Mouse (Mus musculus): Measurements from ENCODE around the gene Mpzl3. TPM values are rescaled to one million over a fixed set of nuclear protein-coding genes. Genes with fewer than 3 reads are reported as not detected.

Gene Mpzl3
- polyA plus RNA-seq, 1 experiment from 2014 or later: 1.9 TPM

GRCm38 (mm10) chr9:45049731-45050130 is 5.3 kb upstream of the Mpzl3 start:
- 83% methylated on average over 1 of the region's 1 CpGs for WGBS
- peaks cover 5% of the 10 kb centered on the region; the same call in 1 of the 2 replicates for H3K27me3 ChIP-seq (replicated peaks)
- H3K4me2 ChIP-seq (replicated peaks): no peak overlapping the region

DNA sequence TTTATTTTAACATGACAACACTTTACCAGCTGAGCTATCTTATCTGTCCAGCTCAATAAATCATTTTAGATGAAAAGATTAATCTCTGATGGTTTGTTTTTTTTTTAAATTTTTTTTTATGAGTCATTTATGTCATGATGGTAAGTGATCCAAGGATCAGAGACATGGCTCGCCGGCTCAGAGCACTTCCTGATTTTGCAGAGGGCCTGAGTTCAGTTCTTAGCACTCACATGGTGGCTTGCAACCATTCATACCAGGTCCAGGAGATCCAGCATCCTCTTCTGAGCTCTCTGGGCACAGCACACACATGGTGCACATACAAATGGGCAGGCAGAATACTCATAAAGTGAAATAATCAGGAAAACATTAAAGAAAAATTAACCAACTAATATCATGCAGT is 4.7 kb upstream of the Mpzl3 start:
- Histone ChIP-seq H3K27ac (no peak overlapping the region), H3K4me1 (0 out of 2 replicates have a peak, but pooled peaks cover 3% of the 10 kb centered on the region), H3K9me3 (no peaks in the 10 kb centered on the region), H3K4me2 (replicated peaks) (no peak overlapping the region), H3K9ac (no peak overlapping the region), H3K36me3 (no peaks in the 10 kb centered on the region), H3K27me3 (replicated peaks) (0 out of 2 replicates have a peak, but pooled peaks cover 5% of the 10 kb centered on the region), H3K4me3 (no peak overlapping the region)
- WGBS: 89% methylated on average over 2 of the region's 2 CpGs
- no peak for ATAC-seq (ENCODE audit: low FRiP score, low read depth)

More at GRCm38 (mm10) chr9:45049731-45050130, 5.3 kb upstream of the Mpzl3 start:
- no peak for ATAC-seq (ENCODE audit: low FRiP score, low read depth)
- Histone ChIP-seq H3K9me3 (no peaks in the 10 kb centered on the region), H3K36me3 (no peaks in the 10 kb centered on the region), H3K4me3 (no peak overlapping the region), H3K4me1 (0 out of 2 replicates have a peak, but pooled peaks cover 3% of the 10 kb centered on the region), H3K9ac (no peak overlapping the region), H3K27ac (no peak overlapping the region)

DNA sequence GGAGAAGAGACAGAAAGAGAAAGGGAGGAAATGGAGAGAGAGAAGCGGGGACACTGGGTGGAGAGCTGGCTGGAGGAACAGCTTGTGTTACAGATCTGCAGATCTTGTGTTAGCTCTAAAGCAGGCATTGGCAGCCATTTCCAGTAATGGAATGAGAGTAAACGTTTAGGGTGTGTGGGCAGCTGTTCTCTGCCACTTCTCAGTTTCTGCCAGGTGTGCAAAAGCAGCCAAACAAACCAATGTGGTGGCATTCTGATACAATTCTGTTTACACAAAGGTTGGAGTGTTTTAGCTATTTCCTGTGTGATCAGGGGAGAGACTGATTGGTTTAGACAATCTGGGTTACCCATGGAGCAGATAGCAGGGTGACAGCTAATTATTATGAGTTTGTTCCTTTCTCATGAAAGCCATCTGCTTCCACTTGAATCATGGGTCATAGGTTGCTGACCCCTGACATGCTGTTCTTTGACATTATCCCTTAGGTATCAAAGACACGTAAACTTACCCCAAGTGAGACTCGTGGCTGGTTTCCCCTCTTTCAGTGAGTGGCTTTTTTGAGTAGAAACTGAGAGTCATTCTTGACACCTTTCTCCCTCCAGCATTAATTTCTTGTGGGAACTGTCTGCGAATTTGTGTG is 3.4 kb downstream of the Mpzl3 start:
- Histone ChIP-seq H3K36me3 (no peaks in the 10 kb centered on the region), H3K9ac (no peak overlapping the region), H3K27ac (no peak overlapping the region), H3K4me1 (0 out of 2 replicates have a peak, but pooled peaks cover 3% of the 10 kb centered on the region), H3K4me2 (replicated peaks) (no peak overlapping the region), H3K9me3 (no peaks in the 10 kb centered on the region), H3K27me3 (replicated peaks) (0 out of 2 replicates have a peak, but pooled peaks cover 3% of the 10 kb centered on the region), H3K4me3 (no peak overlapping the region)
- 57% methylated on average over 5 of the region's 5 CpGs for WGBS
- no peak for ATAC-seq (ENCODE audit: low FRiP score, low read depth)

- Histone ChIP-seq H3K4me2 (replicated peaks) (no peak overlapping the region), H3K9me3 (no peaks in the 10 kb centered on the region), H3K9ac (no peak overlapping the region), H3K27me3 (replicated peaks) (0 out of 2 replicates have a peak, but pooled peaks cover 3% of the 10 kb centered on the region), H3K27ac (no peak overlapping the region), H3K36me3 (no peaks in the 10 kb centered on the region), H3K4me1 (no peaks in the 10 kb centered on the region), H3K4me3 (no peak overlapping the region)
- 42% methylated on average over 7 of the region's 7 CpGs for WGBS
- no peak for ATAC-seq (ENCODE audit: low FRiP score, low read depth)
Measured at GRCm38 (mm10) chr9:45060151-45060550, 5.2 kb downstream of the Mpzl3 start.

DNA sequence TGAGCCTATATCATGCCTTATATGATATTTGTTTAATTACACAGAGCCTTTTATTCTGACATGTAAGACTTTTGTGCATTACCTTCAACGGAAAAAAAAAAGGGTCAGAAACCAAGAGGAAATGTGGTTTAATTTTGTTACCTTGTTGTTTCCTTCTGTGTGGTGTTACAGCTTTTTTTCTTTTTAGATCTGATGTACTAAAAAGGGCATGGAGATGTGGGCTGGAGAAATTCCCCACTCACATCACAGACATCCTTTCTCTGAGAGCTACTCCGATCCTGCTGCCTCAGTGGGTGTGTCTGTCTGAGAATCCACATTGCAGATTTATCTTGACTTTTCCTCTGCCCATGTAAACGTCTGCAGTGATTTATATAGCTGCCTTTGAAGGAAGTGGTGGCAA is 7.7 kb downstream of the Mpzl3 start:
- Histone ChIP-seq H3K4me2 (replicated peaks) (no peak overlapping the region), H3K27ac (no peak overlapping the region), H3K27me3 (replicated peaks) (0 out of 2 replicates have a peak, but pooled peaks cover 3% of the 10 kb centered on the region), H3K4me3 (no peak overlapping the region), H3K4me1 (no peaks in the 10 kb centered on the region), H3K36me3 (no peaks in the 10 kb centered on the region), H3K9ac (no peak overlapping the region), H3K9me3 (no peaks in the 10 kb centered on the region)
- WGBS: 68% methylated on average over 3 of the region's 3 CpGs
- no peak for ATAC-seq (ENCODE audit: low FRiP score, low read depth)

DNA sequence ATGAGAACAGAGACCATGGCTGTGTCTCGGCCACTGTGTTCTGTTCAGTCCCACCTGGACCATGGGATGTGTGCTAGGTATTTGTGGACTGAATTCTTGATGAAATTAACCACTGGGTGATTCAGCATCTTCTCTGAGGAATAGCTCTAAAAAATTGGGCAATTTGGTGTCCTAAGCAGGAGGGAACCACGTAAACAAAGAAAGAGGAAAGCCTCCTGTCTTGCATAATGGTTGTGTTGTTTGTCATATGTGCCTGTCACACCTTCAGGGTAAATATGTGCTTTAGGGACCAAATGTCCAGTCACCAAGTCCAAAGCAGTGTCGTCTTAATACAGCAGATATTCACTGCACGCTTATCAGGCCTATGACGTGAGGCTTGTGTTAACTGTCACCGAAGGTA is 9.4 kb downstream of the Mpzl3 start:
- Histone ChIP-seq H3K36me3 (no peaks in the 10 kb centered on the region), H3K4me3 (no peak overlapping the region), H3K27ac (no peak overlapping the region), H3K27me3 (replicated peaks) (0 out of 2 replicates have a peak, but pooled peaks cover 3% of the 10 kb centered on the region), H3K9me3 (no peaks in the 10 kb centered on the region), H3K9ac (no peak overlapping the region), H3K4me2 (replicated peaks) (no peak overlapping the region), H3K4me1 (no peaks in the 10 kb centered on the region)
- WGBS: 89% methylated on average over 6 of the region's 6 CpGs
- ATAC-seq (ENCODE audit: low FRiP score, low read depth): no peak

- Histone ChIP-seq H3K9me3 (no peaks in the 10 kb centered on the region), H3K27ac (no peak overlapping the region), H3K36me3 (no peaks in the 10 kb centered on the region), H3K4me1 (no peaks in the 10 kb centered on the region), H3K4me2 (replicated peaks) (no peak overlapping the region), H3K27me3 (replicated peaks) (no peaks in the 10 kb centered on the region), H3K4me3 (no peak overlapping the region), H3K9ac (no peak overlapping the region)
- 84% methylated on average over 4 of the region's 4 CpGs for WGBS
- ATAC-seq (ENCODE audit: low FRiP score, low read depth): no peak
Measured at GRCm38 (mm10) chr9:45066735-45067134, 11.7 kb downstream of the Mpzl3 start.

GRCm38 (mm10) chr9:45071800-45072199 is 16.8 kb downstream of the Mpzl3 start:
- H3K27me3 ChIP-seq (replicated peaks): no peaks in the 10 kb centered on the region
- 62% methylated on average over 3 of the region's 3 CpGs for WGBS
- H3K9me3 ChIP-seq: no peaks in the 10 kb centered on the region
- H3K4me1 ChIP-seq: no peaks in the 10 kb centered on the region
- no peak overlapping the region for H3K4me2 ChIP-seq (replicated peaks)
- H3K4me3 ChIP-seq: no peak overlapping the region
- H3K9ac ChIP-seq: no peak overlapping the region
- H3K27ac ChIP-seq: no peak overlapping the region
- H3K36me3 ChIP-seq: no peaks in the 10 kb centered on the region
- no peak for ATAC-seq (ENCODE audit: low FRiP score, low read depth)

- WGBS: 75% methylated on average over 3 of the region's 3 CpGs
- ATAC-seq (ENCODE audit: low FRiP score, low read depth): no peak
- Histone ChIP-seq H3K9ac (no peak overlapping the region), H3K9me3 (no peaks in the 10 kb centered on the region), H3K36me3 (no peaks in the 10 kb centered on the region), H3K4me2 (replicated peaks) (no peak overlapping the region), H3K4me3 (no peak overlapping the region), H3K27me3 (replicated peaks) (no peaks in the 10 kb centered on the region), H3K27ac (no peak overlapping the region), H3K4me1 (no peaks in the 10 kb centered on the region)
Measured at GRCm38 (mm10) chr9:45077859-45078258, 22.9 kb downstream of the Mpzl3 start.

DNA sequence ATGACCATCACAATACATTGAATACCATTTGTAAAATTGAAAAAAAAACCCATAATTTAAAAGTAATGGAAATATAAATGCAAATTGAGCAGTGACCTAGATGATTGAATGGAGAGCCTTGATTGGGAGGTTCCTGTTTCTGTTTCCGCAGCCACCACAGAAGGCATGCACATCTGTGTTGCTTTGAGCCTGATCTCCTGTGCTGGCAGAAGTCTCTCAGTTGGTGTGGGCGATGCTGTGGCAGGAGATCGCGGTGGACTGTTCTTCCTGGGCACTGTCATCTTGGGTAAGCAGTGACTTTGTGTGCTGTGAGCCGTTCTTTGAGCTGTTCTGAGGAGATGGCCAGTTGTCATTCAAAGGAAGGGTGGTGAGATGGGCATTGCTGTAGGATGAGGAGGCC is 24.0 kb downstream of the Mpzl3 start, which contains the start of gene Jaml:
Gene Jaml, plus strand, starts transcription at position 173 of the 400 bp plus-strand sequence.
- Histone ChIP-seq H3K9ac (no peak within 1 kb of the TSS), H3K4me1 (no peaks in the 10 kb centered on the region), H3K4me2 (replicated peaks) (no peak within 1 kb of the TSS), H3K36me3 (no peaks in the 10 kb centered on the region), H3K9me3 (no peaks in the 10 kb centered on the region), H3K27me3 (replicated peaks) (no peaks in the 10 kb centered on the region), H3K27ac (no peak within 1 kb of the TSS), H3K4me3 (no peak within 1 kb of the TSS)
- 86% methylated on average over 5 of the region's 5 CpGs for WGBS
- ATAC-seq (ENCODE audit: low FRiP score, low read depth): no peak

DNA sequence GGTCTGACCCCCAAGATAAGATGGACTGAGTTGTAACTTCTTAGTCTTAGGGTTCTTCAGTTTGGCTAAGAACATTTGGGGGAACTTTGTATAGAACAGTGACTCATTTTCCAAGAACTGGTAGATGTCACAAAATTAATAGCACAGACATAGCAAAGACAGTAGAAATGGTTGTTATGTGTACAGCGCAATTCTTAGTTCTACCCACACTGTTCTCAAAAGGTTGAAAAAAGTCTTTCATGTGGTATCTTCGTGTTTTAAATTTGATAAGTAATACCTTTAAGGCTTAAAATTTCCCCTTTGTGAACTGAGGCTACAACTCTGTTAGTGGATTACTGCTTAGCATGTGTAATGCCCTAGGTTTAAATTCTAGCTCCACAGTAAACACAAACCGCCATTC is 28.1 kb downstream of the Mpzl3 start:
- WGBS: 91% methylated on average over 3 of the region's 3 CpGs
- no peaks in the 10 kb centered on the region for H3K36me3 ChIP-seq
- no peak overlapping the region for H3K9ac ChIP-seq
- H3K4me1 ChIP-seq: no peaks in the 10 kb centered on the region
- no peak for ATAC-seq (ENCODE audit: low FRiP score, low read depth)
- no peak overlapping the region for H3K4me2 ChIP-seq (replicated peaks)
- no peaks in the 10 kb centered on the region for H3K9me3 ChIP-seq
- no peaks in the 10 kb centered on the region for H3K27me3 ChIP-seq (replicated peaks)
- H3K27ac ChIP-seq: no peak overlapping the region
- no peak overlapping the region for H3K4me3 ChIP-seq

DNA sequence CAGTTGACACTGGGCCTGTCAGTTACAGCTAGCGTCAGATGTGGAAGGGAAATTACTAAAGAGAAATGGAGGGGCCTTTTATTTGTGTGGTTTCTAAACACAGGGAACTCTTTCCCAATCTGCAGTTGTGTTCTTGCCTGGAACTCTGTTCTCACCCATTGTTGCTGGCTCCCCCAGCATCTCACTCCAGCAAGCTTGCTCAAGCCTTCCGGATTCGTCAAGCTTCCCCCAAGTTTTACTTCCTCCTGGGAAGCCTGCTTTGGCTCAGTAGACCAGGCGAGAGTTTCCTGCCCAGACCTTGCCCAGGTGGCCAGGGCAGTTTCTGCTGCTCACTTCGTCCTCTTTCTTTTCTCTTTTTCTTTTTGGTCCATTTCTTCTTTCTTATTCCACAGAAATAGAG is 29.6 kb downstream of the Mpzl3 start:
- Histone ChIP-seq H3K27me3 (replicated peaks) (no peaks in the 10 kb centered on the region), H3K4me3 (no peak overlapping the region), H3K4me1 (no peaks in the 10 kb centered on the region), H3K36me3 (no peaks in the 10 kb centered on the region), H3K4me2 (replicated peaks) (no peak overlapping the region), H3K27ac (no peak overlapping the region), H3K9ac (no peak overlapping the region), H3K9me3 (no peaks in the 10 kb centered on the region)
- ATAC-seq (ENCODE audit: low FRiP score, low read depth): no peak
- 78% methylated on average over 5 of the region's 5 CpGs for WGBS
